Mouse (Mus musculus): ENCODE measurements around the gene Mgat5b. TPM values are rescaled to one million over a fixed set of nuclear protein-coding genes. Genes with fewer than 3 reads are reported as not detected.

The Mgat5b gene
- polyA plus RNA-seq, 1 experiment from 2014 or later = 24.2 TPM

- DNase-seq = no peak
- Histone ChIP-seq H3K27me3 (ENCODE audit: control insufficient read depth, insufficient read depth, low read length) (no peaks in the 10 kb centered on the region), H3K9me3 (ENCODE audit: control insufficient read depth, low read length) (no peaks in the 10 kb centered on the region), H3K4me2 (ENCODE audit: low read length) (no peak overlapping the region), H3K36me3 (ENCODE audit: control insufficient read depth, insufficient read depth, low read length) (no peaks in the 10 kb centered on the region), H3K4me1 (ENCODE audit: control insufficient read depth, insufficient read depth, low read length) (peaks cover 10% of the 10 kb centered on the region), H3K27ac (replicated peaks; ENCODE audit: low read depth, low read length) (0 out of 2 replicates have a peak overlapping the region, but pooled peaks have one; percentile 26), H3K9ac (replicated peaks; ENCODE audit: low read length) (no peak overlapping the region), H3K4me3 (replicated peaks; ENCODE audit: low read depth, low read length) (no peak overlapping the region)
- no peak for ATAC-seq (ENCODE audit: low FRiP score, low TSS enrichment)
- 32% methylated on average over 11 of the region's 11 CpGs for WGBS
These were observed 117.1 kb downstream of the Mgat5b start for GRCm38 (mm10) chr11:117035661-117036336.

Other genes starting within 250 kb of the Mgat5b start
- gene St6galnac1, start 143.4 kb upstream of the Mgat5b start, polyA plus RNA-seq (2014; fragmentation: Nextera tagmentation; extraction: Ambion mirVana) = not detected in 2 replicates
- 20.7 and 20.9 TPM in 2 replicates for gene Mxra7, start 90.8 kb upstream of the Mgat5b start, polyA plus RNA-seq (2014; fragmentation: Nextera tagmentation; extraction: Ambion mirVana)
- gene Mettl23, start 75.6 kb upstream of the Mgat5b start, polyA plus RNA-seq (2014; fragmentation: Nextera tagmentation; extraction: Ambion mirVana) = 80.4 and 87.6 TPM in 2 replicates
- gene Jmjd6, start 75.4 kb upstream of the Mgat5b start, polyA plus RNA-seq (2014; fragmentation: Nextera tagmentation; extraction: Ambion mirVana) = 70.8 and 81.4 TPM in 2 replicates
- 51.3 and 52.8 TPM in 2 replicates for gene Mfsd11, start 66.4 kb upstream of the Mgat5b start, polyA plus RNA-seq (2014; fragmentation: Nextera tagmentation; extraction: Ambion mirVana)
- 650 and 686 TPM in 2 replicates for gene Srsf2, start 65.8 kb upstream of the Mgat5b start, polyA plus RNA-seq (2014; fragmentation: Nextera tagmentation; extraction: Ambion mirVana)
- gene Sec14l1, start 196.3 kb downstream of the Mgat5b start, polyA plus RNA-seq (2014; fragmentation: Nextera tagmentation; extraction: Ambion mirVana) = 48.7 and 58.1 TPM in 2 replicates